Mouse (Mus musculus): ENCODE results near the gene Myo3b.

Gene Myo3b

GRCm38 (mm10) chr2:70352435-70353165 is 313.7 kb downstream of the Myo3b start:
- DNase-seq (ENCODE audit: low read depth, low spot score) = no peak

- DNase-seq (ENCODE audit: low read depth, low spot score) = no peak
These were observed 315.1 kb downstream of the Myo3b start for GRCm38 (mm10) chr2:70354056-70354455.

GRCm38 (mm10) chr2:70355026-70355425 is 316.1 kb downstream of the Myo3b start:
- no peak for DNase-seq (ENCODE audit: low read depth, low spot score)

GRCm38 (mm10) chr2:70369421-70369820 is 330.5 kb downstream of the Myo3b start:
- no peak for DNase-seq (ENCODE audit: low read depth, low spot score)

GRCm38 (mm10) chr2:70379341-70379740 is 340.4 kb downstream of the Myo3b start:
- DNase-seq (ENCODE audit: low read depth, low spot score) = no peak

GRCm38 (mm10) chr2:70379939-70380338 is 341.0 kb downstream of the Myo3b start:
- DNase-seq (ENCODE audit: low read depth, low spot score) = no peak

- peak; percentile 35 for DNase-seq (ENCODE audit: low read depth, low spot score)
These were observed 349.7 kb downstream of the Myo3b start for GRCm38 (mm10) chr2:70388645-70389044.

- no peak for DNase-seq (ENCODE audit: low read depth, low spot score)
These were observed 350.2 kb downstream of the Myo3b start for GRCm38 (mm10) chr2:70389162-70389561.

GRCm38 (mm10) chr2:70397734-70398276 is 358.9 kb downstream of the Myo3b start:
- DNase-seq (ENCODE audit: low read depth, low spot score) = peak; percentile 44

GRCm38 (mm10) chr2:70399441-70400115 is 360.7 kb downstream of the Myo3b start:
- DNase-seq (ENCODE audit: low read depth, low spot score) = no peak

GRCm38 (mm10) chr2:70400321-70400720 is 361.4 kb downstream of the Myo3b start:
- no peak for DNase-seq (ENCODE audit: low read depth, low spot score)

GRCm38 (mm10) chr2:70404301-70404700 is 365.4 kb downstream of the Myo3b start:
- DNase-seq (ENCODE audit: low read depth, low spot score) = no peak

GRCm38 (mm10) chr2:70406846-70407245 is 367.9 kb downstream of the Myo3b start:
- DNase-seq (ENCODE audit: low read depth, low spot score) = no peak

GRCm38 (mm10) chr2:70407729-70408128 is 368.8 kb downstream of the Myo3b start:
- DNase-seq (ENCODE audit: low read depth, low spot score) = no peak

GRCm38 (mm10) chr2:70410298-70410885 is 371.5 kb downstream of the Myo3b start:
- no peak for DNase-seq (ENCODE audit: low read depth, low spot score)

GRCm38 (mm10) chr2:70412315-70412714 is 373.4 kb downstream of the Myo3b start:
- DNase-seq (ENCODE audit: low read depth, low spot score) = no peak

- DNase-seq (ENCODE audit: low read depth, low spot score) = no peak
These were observed 375.5 kb downstream of the Myo3b start for GRCm38 (mm10) chr2:70414386-70414785.

GRCm38 (mm10) chr2:70415521-70415920 is 376.6 kb downstream of the Myo3b start:
- DNase-seq (ENCODE audit: low read depth, low spot score) = no peak

GRCm38 (mm10) chr2:70419336-70419735 is 380.4 kb downstream of the Myo3b start:
- no peak for DNase-seq (ENCODE audit: low read depth, low spot score)

- DNase-seq (ENCODE audit: low read depth, low spot score) = no peak
These were observed 382.4 kb downstream of the Myo3b start for GRCm38 (mm10) chr2:70421144-70421874.

- DNase-seq (ENCODE audit: low read depth, low spot score) = no peak
These were observed 386.7 kb downstream of the Myo3b start for GRCm38 (mm10) chr2:70425611-70426010.

- DNase-seq (ENCODE audit: low read depth, low spot score) = peak; percentile 52
These were observed 404.1 kb downstream of the Myo3b start for GRCm38 (mm10) chr2:70443035-70443434.

Data from forelimb bud, embryonic 11.5 days (tissue).